Mouse (Mus musculus) stomach, postnatal 0 days (tissue): Measurements from ENCODE around the gene Slc39a7. TPM values are rescaled to one million over a fixed set of nuclear protein-coding genes. Genes with fewer than 3 reads are reported as not detected.

Experiments
- ATAC-seq: fragments of 200-750 bp; cut with Nextera tagmentation; 2 replicates; pipeline ENCODE4 v1.8.0; 2017; ENCODE audit not compliant: low FRiP score, low TSS enrichment
- DNase-seq: peaks from one replicate; pipeline ENCODE4 v3.0.0-alpha.2; 2016; ENCODE audit warnings: low spot score
- H3K27ac ChIP-seq: fragments of 300-500 bp; sonication (generic); replicated peaks from 2 replicates; pipeline ENCODE4 v1.5.1; 2014; ENCODE audit warnings: mild to moderate bottlenecking, control low read depth
- H3K27me3 ChIP-seq: fragments of 300-500 bp; sonication (generic); 2 replicates; pipeline ENCODE4 v1.6.1; 2014; ENCODE audit warnings: low read length; ENCODE audit not compliant: control insufficient read depth, insufficient read depth
- H3K36me3 ChIP-seq: fragments of 300-500 bp; sonication (generic); 2 replicates; pipeline ENCODE4 v1.6.1; 2014; ENCODE audit warnings: low read length, mixed read lengths; ENCODE audit not compliant: control insufficient read depth, insufficient read depth
- H3K4me1 ChIP-seq: fragments of 300-500 bp; sonication (generic); replicated peaks from 2 replicates; pipeline ENCODE4 v1.6.1; 2014; ENCODE audit warnings: antibody characterized with exemption; ENCODE audit not compliant: control insufficient read depth, insufficient read depth
- H3K4me2 ChIP-seq: fragments of 300-500 bp; sonication (generic); replicated peaks from 2 replicates; pipeline ENCODE4 v1.6.1; 2014; ENCODE audit warnings: low read depth, mild to moderate bottlenecking, control low read depth, moderate library complexity
- H3K4me3 ChIP-seq: fragments of 300-500 bp; sonication (generic); 2 replicates; pipeline ENCODE4 v1.5.1; 2014; ENCODE audit warnings: low read depth, low read length, control low read depth
- H3K9ac ChIP-seq: fragments of 300-500 bp; sonication (generic); 2 replicates; pipeline ENCODE4 v1.6.1; 2014; ENCODE audit warnings: mild to moderate bottlenecking, low read length, control low read depth, mixed read lengths
- H3K9me3 ChIP-seq: fragments of 300-500 bp; sonication (generic); 2 replicates; pipeline ENCODE4 v1.6.1; 2016; ENCODE audit warnings: low read length; ENCODE audit not compliant: control insufficient read depth
- CTCF ChIP-seq: IDR thresholded peaks from 2 replicates; pipeline ENCODE4 v1.5.1; 2016; ENCODE audit warnings: antibody characterized with exemption, low read depth, mild to moderate bottlenecking, moderate library complexity
- EP300 ChIP-seq: optimal IDR thresholded peaks from 2 replicates; pipeline ENCODE3; 2016; ENCODE audit warnings: antibody characterized with exemption
- WGBS: fragments of 180-500 bp; shearing (Covaris S2); extraction: QIAGEN DNeasy Blood & Tissue Kit; methylation state at CpG from one replicate; pipeline ENCODE4 v1.1.7; 2014; 5-methylcytosine and 5-hydroxymethylcytosine counted together
- polyA plus RNA-seq: library from polyadenylated mRNA; unstranded; fragments of >200 nt; fragmentation: Nextera tagmentation; extraction: Ambion mirVana; gene quantifications from 2 replicates; pipeline ENCODE4 v1.2.1, GENCODE M21; 2015

The Slc39a7 gene
- polyA plus RNA-seq, 1 experiment from 2014 or later: 118 TPM

GRCm38 (mm10) chr17:34025756-34026151, 5.7 kb downstream of the Slc39a7 start:
- no peak for DNase-seq
- Histone ChIP-seq H3K4me1 (peaks cover 7% of the 10 kb centered on the region), H3K9ac (peak overlapping the region; percentile 92; the same call in 1 of the 2 replicates), H3K4me2 (peak overlapping the region; percentile 72), H3K27ac (no peak overlapping the region), H3K4me3 (no peak overlapping the region), H3K36me3 (peaks cover 19% of the 10 kb centered on the region), H3K9me3 (no peaks in the 10 kb centered on the region), H3K27me3 (no peaks in the 10 kb centered on the region)
- ATAC-seq: no peak
- no peak for TF ChIP-seq EP300
- no peak for TF ChIP-seq CTCF
- 32% methylated on average over 7 of the region's 7 CpGs for WGBS

GRCm38 (mm10) chr17:34024861-34025755, 6.4 kb downstream of the Slc39a7 start:
- DNase-seq: no peak
- peak overlapping the region; percentile 93 for H3K27ac ChIP-seq
- WGBS: 1% methylated on average over 56 of the region's 57 CpGs
- no peak for ATAC-seq
- H3K4me3 ChIP-seq: peak overlapping the region; percentile 85
- H3K9ac ChIP-seq: peak overlapping the region; percentile 92
- no peak for TF ChIP-seq EP300
- TF ChIP-seq CTCF: no peak
- no peaks in the 10 kb centered on the region for H3K9me3 ChIP-seq
- peaks cover 19% of the 10 kb centered on the region for H3K36me3 ChIP-seq
- H3K27me3 ChIP-seq: no peaks in the 10 kb centered on the region
- H3K4me2 ChIP-seq: peak overlapping the region; percentile 72
- peaks cover 4% of the 10 kb centered on the region for H3K4me1 ChIP-seq

- peak within 1 kb of the TSS; percentile 93 for H3K27ac ChIP-seq
- TF ChIP-seq CTCF (no peak), EP300 (no peak)
- 0% methylated on average over 30 of the region's 58 CpGs for WGBS
- DNase-seq (peak; percentile 88), ATAC-seq (peak; percentile 72)
- peak within 1 kb of the TSS; percentile 72 for H3K4me2 ChIP-seq
- H3K4me3 ChIP-seq: peak within 1 kb of the TSS; percentile 85
- H3K9ac ChIP-seq: peak within 1 kb of the TSS; percentile 92
- peaks cover 12% of the 10 kb centered on the region for H3K36me3 ChIP-seq
- no peaks in the 10 kb centered on the region for H3K9me3 ChIP-seq
- H3K4me1 ChIP-seq: peaks cover 3% of the 10 kb centered on the region; the same call in 1 of the 2 replicates
- no peaks in the 10 kb centered on the region for H3K27me3 ChIP-seq
These were observed 7.1 kb downstream of the Slc39a7 start, which contains the start of gene Ring1 for GRCm38 (mm10) chr17:34024317-34024821. Ring1 (minus strand) TSS chr17:34024680.

- Histone ChIP-seq H3K9me3 (no peaks in the 10 kb centered on the region), H3K9ac (no peak overlapping the region; the same call in 1 of the 2 replicates), H3K4me1 (peaks cover 3% of the 10 kb centered on the region; the same call in 1 of the 2 replicates), H3K36me3 (peaks cover 6% of the 10 kb centered on the region), H3K27ac (no peak overlapping the region), H3K27me3 (no peaks in the 10 kb centered on the region), H3K4me3 (peak overlapping the region; percentile 85), H3K4me2 (peak overlapping the region; percentile 72)
- TF ChIP-seq EP300 (no peak), CTCF (no peak)
- DNase-seq: no peak
- ATAC-seq: no peak
- 56% methylated on average over 9 of the region's 9 CpGs for WGBS
These were observed 7.8 kb downstream of the Slc39a7 start for GRCm38 (mm10) chr17:34023678-34024077.

- peak; percentile 13 for DNase-seq
- no peak overlapping the region for H3K27ac ChIP-seq
- 96% methylated on average over 19 of the region's 20 CpGs for WGBS
- H3K27me3 ChIP-seq: no peaks in the 10 kb centered on the region
- H3K9me3 ChIP-seq: no peaks in the 10 kb centered on the region
- no peak for ATAC-seq
- H3K9ac ChIP-seq: no peak overlapping the region
- no peak overlapping the region for H3K4me3 ChIP-seq
- TF ChIP-seq CTCF: no peak
- TF ChIP-seq EP300: no peak
- H3K36me3 ChIP-seq: peaks cover 2% of the 10 kb centered on the region; the same call in 1 of the 2 replicates
- H3K4me1 ChIP-seq: peaks cover 3% of the 10 kb centered on the region; the same call in 1 of the 2 replicates
- H3K4me2 ChIP-seq: no peak overlapping the region
These were observed 8.5 kb downstream of the Slc39a7 start for GRCm38 (mm10) chr17:34022987-34023386.

- ATAC-seq: no peak
- no peak overlapping the region for H3K4me3 ChIP-seq
- 86% methylated on average over 12 of the region's 14 CpGs for WGBS
These were observed 9.1 kb downstream of the Slc39a7 start for GRCm38 (mm10) chr17:34022414-34022783.

More at GRCm38 (mm10) chr17:34022414-34022783, 9.1 kb downstream of the Slc39a7 start:
- no peak for TF ChIP-seq EP300
- TF ChIP-seq CTCF: no peak
- Histone ChIP-seq H3K9me3 (no peaks in the 10 kb centered on the region), H3K27me3 (no peaks in the 10 kb centered on the region), H3K4me1 (peaks cover 3% of the 10 kb centered on the region; the same call in 1 of the 2 replicates), H3K27ac (no peak overlapping the region), H3K4me2 (no peak overlapping the region), H3K36me3 (peaks cover 2% of the 10 kb centered on the region; the same call in 1 of the 2 replicates), H3K9ac (no peak overlapping the region)
- no peak for DNase-seq
